Mouse (Mus musculus) limb, embryonic 15.5 days (tissue): ENCODE data around the gene Sec22b. TPM values are rescaled to one million over a fixed set of nuclear protein-coding genes. Genes with fewer than 3 reads are reported as not detected.

Experiments
- ATAC-seq: fragments of 200-750 bp; cut with Nextera tagmentation; 2 replicates; pipeline ENCODE4 v1.8.0; 2017; ENCODE audit warnings: low read depth, moderate TSS enrichment; ENCODE audit not compliant: insufficient number of reproducible peaks, low FRiP score, low TSS enrichment
- H3K27ac ChIP-seq: fragments of 300-500 bp; sonication (generic); 2 replicates; pipeline ENCODE4 v1.5.1; 2015; ENCODE audit warnings: moderate library complexity, mild to moderate bottlenecking, inconsistent platforms
- H3K27me3 ChIP-seq: fragments of 300-500 bp; sonication (generic); 2 replicates; pipeline ENCODE4 v1.6.1; 2015; ENCODE audit warnings: inconsistent platforms
- H3K36me3 ChIP-seq: fragments of 300-500 bp; sonication (generic); 2 replicates; pipeline ENCODE4 v1.6.1; 2015; ENCODE audit warnings: inconsistent platforms
- H3K4me1 ChIP-seq: fragments of 300-500 bp; sonication (generic); 2 replicates; pipeline ENCODE4 v1.6.1; 2015; ENCODE audit warnings: inconsistent platforms
- H3K4me2 ChIP-seq: fragments of 300-500 bp; sonication (generic); 2 replicates; pipeline ENCODE4 v1.6.1; 2015; ENCODE audit warnings: mild to moderate bottlenecking, inconsistent platforms
- H3K4me3 ChIP-seq: fragments of 300-500 bp; sonication (generic); 2 replicates; pipeline ENCODE4 v1.5.1; 2015; ENCODE audit warnings: mild to moderate bottlenecking, inconsistent platforms
- H3K9ac ChIP-seq: fragments of 300-500 bp; sonication (generic); 2 replicates; pipeline ENCODE4 v1.6.1; 2015; ENCODE audit warnings: inconsistent platforms
- H3K9me3 ChIP-seq: fragments of 300-500 bp; sonication (generic); 2 replicates; pipeline ENCODE4 v1.6.1; 2016; ENCODE audit warnings: inconsistent platforms
- WGBS: fragments of 180-500 bp; shearing (Covaris S2); methylation state at CpG from one replicate; pipeline ENCODE4 v1.1.7; 2015; 5-methylcytosine and 5-hydroxymethylcytosine counted together
- polyA plus RNA-seq: library from polyadenylated mRNA; unstranded; fragments of >200 nt; fragmentation: Nextera tagmentation; extraction: Ambion mirVana; gene quantifications from 2 replicates; pipeline ENCODE4 v1.2.1, GENCODE M21; 2015

Sec22b gene
- polyA plus RNA-seq, 1 experiment from 2014 or later: 181 TPM

GRCm38 (mm10) chr3:97933811-97934210, 32.8 kb downstream of the Sec22b start:
- no peaks in the 10 kb centered on the region for H3K36me3 ChIP-seq
- H3K9me3 ChIP-seq: no peaks in the 10 kb centered on the region
- H3K27ac ChIP-seq: no peak overlapping the region
- H3K4me2 ChIP-seq: no peak overlapping the region
- WGBS: 65% methylated on average over 5 of the region's 5 CpGs
- H3K4me3 ChIP-seq: no peak overlapping the region
- peaks cover 45% of the 10 kb centered on the region for H3K4me1 ChIP-seq
- no peak overlapping the region for H3K9ac ChIP-seq
- no peaks in the 10 kb centered on the region for H3K27me3 ChIP-seq
- ATAC-seq: no peak

- no peak for ATAC-seq
These were observed 33.6 kb downstream of the Sec22b start for GRCm38 (mm10) chr3:97934331-97935300.

GRCm38 (mm10) chr3:97937068-97937944, 36.3 kb downstream of the Sec22b start:
- Histone ChIP-seq H3K4me2 (no peak overlapping the region), H3K27ac (no peak overlapping the region), H3K4me3 (no peak overlapping the region), H3K9ac (no peak overlapping the region), H3K4me1 (peaks cover 45% of the 10 kb centered on the region), H3K27me3 (no peaks in the 10 kb centered on the region), H3K9me3 (no peaks in the 10 kb centered on the region), H3K36me3 (no peaks in the 10 kb centered on the region)
- ATAC-seq: no peak
- WGBS: 55% methylated on average over 17 of the region's 17 CpGs

More at GRCm38 (mm10) chr3:97934331-97935300, 33.6 kb downstream of the Sec22b start:
- peaks cover 45% of the 10 kb centered on the region for H3K4me1 ChIP-seq
- no peaks in the 10 kb centered on the region for H3K27me3 ChIP-seq
- H3K4me3 ChIP-seq: no peak overlapping the region
- no peaks in the 10 kb centered on the region for H3K9me3 ChIP-seq
- H3K36me3 ChIP-seq: no peaks in the 10 kb centered on the region
- H3K4me2 ChIP-seq: no peak overlapping the region
- WGBS: 69% methylated on average over 6 of the region's 6 CpGs
- H3K9ac ChIP-seq: no peak overlapping the region
- no peak overlapping the region for H3K27ac ChIP-seq

GRCm38 (mm10) chr3:97937945-97938266, 36.9 kb downstream of the Sec22b start:
- H3K4me2 ChIP-seq: no peak overlapping the region
- no peaks in the 10 kb centered on the region for H3K36me3 ChIP-seq
- H3K4me1 ChIP-seq: peaks cover 47% of the 10 kb centered on the region
- H3K9ac ChIP-seq: no peak overlapping the region
- 67% methylated on average over 6 of the region's 6 CpGs for WGBS
- H3K4me3 ChIP-seq: no peak overlapping the region
- no peak overlapping the region for H3K27ac ChIP-seq
- no peaks in the 10 kb centered on the region for H3K9me3 ChIP-seq
- ATAC-seq: no peak
- no peaks in the 10 kb centered on the region for H3K27me3 ChIP-seq

- ATAC-seq: no peak
- H3K4me3 ChIP-seq: no peak overlapping the region
- no peaks in the 10 kb centered on the region for H3K9me3 ChIP-seq
- 66% methylated on average over 7 of the region's 7 CpGs for WGBS
- H3K27ac ChIP-seq: no peak overlapping the region
- H3K27me3 ChIP-seq: no peaks in the 10 kb centered on the region
- no peak overlapping the region for H3K9ac ChIP-seq
- peaks cover 44% of the 10 kb centered on the region for H3K4me1 ChIP-seq
- H3K4me2 ChIP-seq: no peak overlapping the region
- H3K36me3 ChIP-seq: no peaks in the 10 kb centered on the region
These were observed 38.0 kb downstream of the Sec22b start for GRCm38 (mm10) chr3:97938814-97939526.

- no peak overlapping the region for H3K4me3 ChIP-seq
- H3K4me2 ChIP-seq: no peak overlapping the region
- no peaks in the 10 kb centered on the region for H3K9me3 ChIP-seq
- peak overlapping the region; percentile 38; the same call in 1 of the 2 replicates for H3K27ac ChIP-seq
- no peak for ATAC-seq
- no peaks in the 10 kb centered on the region for H3K36me3 ChIP-seq
- peaks cover 52% of the 10 kb centered on the region for H3K4me1 ChIP-seq
- no peaks in the 10 kb centered on the region for H3K27me3 ChIP-seq
- no peak overlapping the region for H3K9ac ChIP-seq
- WGBS: 29% methylated on average over 10 of the region's 10 CpGs
These were observed 38.9 kb downstream of the Sec22b start for GRCm38 (mm10) chr3:97939626-97940510.

- Histone ChIP-seq H3K27ac (peak overlapping the region; percentile 89), H3K36me3 (no peaks in the 10 kb centered on the region), H3K4me3 (no peak overlapping the region), H3K9me3 (no peaks in the 10 kb centered on the region), H3K4me1 (peaks cover 52% of the 10 kb centered on the region), H3K4me2 (no peak overlapping the region), H3K9ac (no peak overlapping the region), H3K27me3 (no peaks in the 10 kb centered on the region)
- 38% methylated on average over 9 of the region's 9 CpGs for WGBS
- ATAC-seq: no peak
These were observed 39.7 kb downstream of the Sec22b start for GRCm38 (mm10) chr3:97940511-97941204.

GRCm38 (mm10) chr3:97941440-97942259, 40.7 kb downstream of the Sec22b start:
- peak; percentile 32; the same call in 1 of the 2 replicates for ATAC-seq
- no peaks in the 10 kb centered on the region for H3K36me3 ChIP-seq
- H3K4me1 ChIP-seq: peaks cover 52% of the 10 kb centered on the region
- peak overlapping the region; percentile 38 for H3K4me2 ChIP-seq
- no peak overlapping the region for H3K9ac ChIP-seq
- H3K4me3 ChIP-seq: no peak overlapping the region
- H3K9me3 ChIP-seq: no peaks in the 10 kb centered on the region
- 31% methylated on average over 11 of the region's 11 CpGs for WGBS
- H3K27ac ChIP-seq: peak overlapping the region; percentile 89
- H3K27me3 ChIP-seq: no peaks in the 10 kb centered on the region

- no peak overlapping the region for H3K4me3 ChIP-seq
- H3K27me3 ChIP-seq: no peaks in the 10 kb centered on the region
- peak overlapping the region; percentile 89 for H3K27ac ChIP-seq
- H3K9ac ChIP-seq: no peak overlapping the region
- H3K4me1 ChIP-seq: peaks cover 52% of the 10 kb centered on the region
- 16% methylated on average over 16 of the region's 16 CpGs for WGBS
- ATAC-seq: peak; percentile 75; the same call in 1 of the 2 replicates
- peak overlapping the region; percentile 38 for H3K4me2 ChIP-seq
- H3K9me3 ChIP-seq: no peaks in the 10 kb centered on the region
- H3K36me3 ChIP-seq: no peaks in the 10 kb centered on the region
These were observed 41.4 kb downstream of the Sec22b start for GRCm38 (mm10) chr3:97942260-97942950.
